Mouse (Mus musculus): Measurements from ENCODE around the gene Vamp1.

DNA sequence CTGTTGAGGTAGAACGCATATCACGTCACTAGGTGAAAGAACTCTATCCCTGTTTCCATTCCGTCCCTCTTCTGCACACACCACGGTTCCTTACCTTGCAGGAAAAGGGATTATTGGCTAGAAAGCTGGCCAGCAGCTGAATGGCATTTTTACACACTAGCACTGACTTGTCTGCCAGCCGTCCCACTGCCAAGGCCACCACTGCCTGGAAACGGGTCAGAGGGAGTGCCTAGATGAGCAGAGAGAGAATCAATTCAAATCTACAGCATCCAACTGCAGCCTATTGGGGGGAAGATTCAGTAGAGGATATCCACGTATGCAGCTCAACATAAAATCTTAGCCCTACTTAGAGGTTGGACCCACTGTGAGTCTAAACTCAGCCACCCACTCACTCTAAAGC is 35.8 kb upstream of the Vamp1 start:
- no peak for TF ChIP-seq POLR2A (IDR thresholded peaks at IDR 0.05; ENCODE audit: extremely low read depth, insufficient read depth, low read length)
- TF ChIP-seq CTCF (IDR thresholded peaks at IDR 0.05; ENCODE audit: extremely low read depth, insufficient read depth, low read length), result no peak
